Mouse (Mus musculus) layer of hippocampus, adult 11-12 months (tissue): ENCODE results near the gene Ppfia4.

Source experiments
- DNase-seq: peaks from one replicate; pipeline ENCODE4 v3.0.0; 2022; ENCODE audit warnings: low spot score

The Ppfia4 gene

DNA sequence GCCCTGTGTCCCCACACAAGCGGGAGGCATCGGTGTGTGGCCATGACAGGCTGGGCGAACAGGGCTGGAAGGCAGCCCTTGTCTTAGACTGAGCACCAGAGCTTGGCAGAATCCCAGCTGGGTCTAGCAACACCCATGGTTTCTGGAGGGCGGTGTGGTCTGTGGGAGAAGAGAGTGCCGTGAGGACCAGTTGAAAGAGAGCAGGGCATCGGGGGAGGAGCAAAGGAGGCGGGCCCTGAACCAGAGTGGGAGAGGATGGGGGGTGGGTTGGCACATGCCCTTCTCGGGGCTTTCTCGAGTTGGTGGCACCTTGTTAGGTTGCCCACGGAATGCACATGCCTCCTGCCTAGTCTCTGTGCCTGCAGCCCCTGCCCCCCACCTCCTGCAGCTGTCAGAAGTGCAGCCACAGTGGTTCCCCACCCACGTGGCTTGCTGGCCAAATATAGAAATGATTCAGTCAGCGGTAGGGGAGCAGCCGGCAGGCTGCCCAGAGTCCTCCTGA lies at the start of gene Ppfia4:
Gene Ppfia4 (minus strand): TSS at position 159 of the 502 bp plus-strand sequence.
- peak; percentile 65 for DNase-seq

DNA sequence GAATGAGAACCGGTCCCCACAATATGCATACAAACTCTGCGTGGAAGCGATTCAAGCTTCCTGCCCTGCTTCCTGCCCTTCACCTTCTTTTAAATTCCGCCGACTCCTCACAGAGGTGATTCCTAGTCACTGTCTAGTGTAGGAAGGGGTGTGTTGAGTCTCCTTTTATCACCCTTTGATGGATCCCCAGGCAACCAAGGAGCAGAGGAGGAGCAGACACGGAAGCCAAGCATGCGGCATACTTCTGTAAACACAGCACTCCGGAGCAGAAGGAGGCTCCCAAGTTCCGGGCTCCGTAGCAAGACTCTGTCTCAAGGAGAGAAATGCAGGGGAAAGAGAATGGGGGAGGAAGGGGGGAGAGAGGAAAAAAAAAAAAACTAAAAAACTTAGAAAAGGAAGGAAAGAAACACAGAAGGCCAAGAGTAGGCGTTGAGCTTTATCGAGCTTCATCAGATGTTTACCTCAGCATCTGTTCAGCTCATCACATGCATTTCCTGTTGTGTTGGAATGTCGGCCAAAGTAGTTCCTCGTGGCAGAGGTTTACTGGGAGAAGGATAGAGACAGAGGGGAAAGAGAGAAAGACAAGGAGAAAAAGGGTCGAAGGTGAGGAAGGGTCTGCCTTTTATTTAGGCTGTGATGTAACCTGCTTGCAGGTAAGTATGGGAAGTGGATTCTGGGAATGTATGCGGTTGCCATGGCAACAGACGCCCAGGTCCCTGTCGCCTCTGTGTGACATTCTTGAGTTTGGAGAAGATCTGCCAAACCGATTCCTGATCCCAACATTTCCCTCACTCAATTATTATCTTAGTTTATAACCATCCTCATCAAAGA lies 49.3 kb upstream of the Ppfia4 start:
- no peak for DNase-seq

- DNase-seq, result no peak
Measured at GRCm38 (mm10) chr1:134381051-134381450, 48.3 kb upstream of the Ppfia4 start.

DNA sequence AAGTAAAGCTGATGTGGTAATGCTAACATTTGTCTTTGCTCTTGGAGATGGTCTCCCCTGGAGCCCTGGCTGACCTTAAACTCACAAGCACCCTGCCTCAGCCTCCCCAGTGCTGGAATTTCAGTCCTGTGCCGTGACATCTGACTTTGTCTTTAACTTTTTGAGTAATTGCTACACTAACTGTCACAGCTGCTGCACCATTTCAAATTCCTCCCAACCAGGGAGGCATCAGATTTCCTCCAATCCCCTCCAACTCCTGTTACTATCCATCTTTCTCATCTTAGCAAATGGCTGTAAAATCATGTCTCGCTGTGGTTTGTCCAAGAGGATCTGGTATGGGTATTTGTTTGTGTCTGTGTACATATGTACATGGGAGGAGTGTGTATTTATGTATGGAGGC lies 41.4 kb upstream of the Ppfia4 start:
- DNase-seq, result no peak

DNA sequence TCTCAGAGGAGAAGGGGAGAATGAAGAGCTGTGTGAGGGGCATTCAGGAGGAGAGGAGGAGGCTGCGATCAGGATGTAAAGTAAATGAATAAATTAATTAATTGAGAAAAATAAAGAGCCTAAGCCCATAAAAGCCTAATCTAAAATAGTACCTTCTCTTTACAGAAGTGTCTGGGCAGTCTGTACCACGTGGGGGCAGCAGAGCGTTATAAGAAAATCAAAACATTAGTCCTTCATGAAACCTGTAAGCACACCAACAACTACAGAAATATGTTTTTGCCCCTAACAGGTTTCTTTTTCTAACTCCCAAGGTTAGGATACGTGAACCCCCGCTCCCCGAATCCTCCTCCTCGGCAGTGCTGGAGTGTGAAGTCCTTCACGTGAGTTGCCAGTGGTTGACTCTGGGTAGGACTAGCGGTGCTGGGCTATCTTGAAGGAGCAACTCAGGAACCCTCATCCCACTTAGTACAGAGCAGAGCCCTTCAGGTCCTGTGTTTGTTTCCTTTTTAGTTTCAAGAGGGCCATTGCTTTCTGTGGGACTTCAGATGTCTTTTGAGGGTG lies 36.1 kb upstream of the Ppfia4 start:
- peak; percentile 77 for DNase-seq

DNA sequence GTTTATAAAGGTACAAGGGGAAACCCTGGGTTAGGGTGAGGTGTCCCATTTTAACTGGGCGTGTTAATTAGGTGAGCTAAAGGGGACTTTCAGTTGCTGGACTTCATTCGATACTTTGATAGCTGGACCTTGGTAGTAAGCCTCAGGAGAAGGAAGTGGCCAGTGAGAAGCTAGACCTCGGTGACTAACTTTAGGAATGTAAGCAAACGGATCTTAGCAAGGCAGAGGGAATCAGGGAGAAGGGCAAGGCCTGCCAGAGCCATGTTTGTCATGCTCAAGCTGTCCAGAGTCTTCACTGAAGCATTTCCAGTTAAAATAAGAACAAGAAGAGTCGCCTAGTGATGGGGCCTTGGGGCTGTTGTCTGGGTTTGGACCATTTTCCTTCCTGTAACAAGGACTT lies 32.8 kb upstream of the Ppfia4 start:
- no peak for DNase-seq

DNA sequence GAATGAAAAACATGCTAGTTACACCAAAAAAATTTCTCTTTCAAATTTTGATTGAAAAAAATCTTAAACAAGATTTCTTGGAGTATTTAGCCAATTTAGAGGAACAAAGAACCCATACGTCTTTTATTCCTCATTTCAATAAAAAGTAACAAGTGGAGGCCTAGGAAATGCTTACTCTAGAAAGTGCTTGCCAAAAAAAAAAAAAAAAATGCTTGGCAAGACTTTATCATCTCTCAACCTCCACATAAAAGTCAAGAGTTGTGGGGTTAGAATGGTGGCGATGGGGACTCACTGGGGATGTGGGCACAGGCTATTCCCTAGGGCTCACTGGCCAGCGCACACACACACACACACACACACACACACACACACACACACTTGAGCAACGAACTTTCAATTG lies 30.5 kb upstream of the Ppfia4 start:
- no peak for DNase-seq

- peak; percentile 95 for DNase-seq
Measured at GRCm38 (mm10) chr1:134361857-134362212, 29.1 kb upstream of the Ppfia4 start, which contains the start of gene Tmem183a. Gene Tmem183a, minus strand, starts transcription at chr1:134361979.

GRCm38 (mm10) chr1:134361195-134361856 lies 28.6 kb upstream of the Ppfia4 start:
- no peak for DNase-seq

DNA sequence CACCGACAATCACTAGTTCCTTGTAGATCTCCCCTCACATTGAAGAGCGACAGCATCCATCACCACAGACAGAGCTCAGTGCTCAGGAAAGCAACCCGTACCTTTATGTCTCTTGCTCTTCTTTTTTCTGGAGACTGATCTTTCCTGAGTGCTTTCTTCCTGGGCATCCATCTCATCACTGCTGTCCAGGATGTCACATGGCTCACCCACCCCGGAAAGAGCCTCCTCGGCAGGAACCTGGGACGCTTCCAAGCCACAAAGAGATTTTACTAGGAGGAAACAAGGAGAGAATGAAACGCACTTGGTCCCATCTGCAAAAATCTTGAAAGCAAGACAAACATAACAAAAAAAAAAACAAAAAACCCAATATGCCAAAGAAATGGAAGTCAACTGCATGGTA lies 27.9 kb upstream of the Ppfia4 start:
- no peak for DNase-seq

DNA sequence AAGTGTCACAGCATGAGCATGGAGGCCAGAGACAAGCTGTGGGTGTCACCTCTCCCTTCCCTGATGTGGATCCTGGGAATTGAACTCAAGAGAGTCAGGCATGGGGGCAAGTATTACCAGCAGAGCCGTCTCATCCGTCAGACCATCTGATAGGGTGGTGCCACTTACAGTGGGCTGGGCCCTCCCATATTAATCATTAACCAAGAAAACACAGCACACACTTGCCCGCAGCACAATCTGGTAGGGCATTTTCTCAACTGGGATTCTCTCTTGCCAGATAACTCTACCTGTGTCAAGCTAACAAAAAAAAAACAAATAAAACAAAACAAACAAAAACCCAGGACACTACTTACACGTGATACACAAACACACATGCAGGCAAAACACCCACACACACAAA lies 24.7 kb upstream of the Ppfia4 start:
- DNase-seq, result no peak

GRCm38 (mm10) chr1:134353326-134353725 lies 20.6 kb upstream of the Ppfia4 start:
- no peak for DNase-seq

DNA sequence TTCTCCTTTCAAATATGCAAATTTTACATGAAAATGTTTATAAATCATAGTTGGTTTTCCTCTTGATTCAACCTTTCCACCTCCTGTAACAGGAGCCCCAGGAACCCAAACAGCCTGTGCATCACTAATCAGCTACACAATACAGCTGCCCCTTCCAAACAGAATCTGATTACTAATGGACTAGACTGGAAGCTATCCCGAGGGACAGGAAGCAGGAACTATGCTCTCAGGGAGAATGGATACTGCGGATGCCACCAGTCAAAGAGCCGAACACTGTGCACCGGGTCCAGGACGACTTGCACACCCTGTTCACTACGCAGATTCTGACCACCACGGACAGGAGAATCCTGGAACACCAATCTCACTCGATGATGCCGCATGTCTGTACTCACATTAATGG lies 15.1 kb upstream of the Ppfia4 start:
- DNase-seq, result no peak

DNA sequence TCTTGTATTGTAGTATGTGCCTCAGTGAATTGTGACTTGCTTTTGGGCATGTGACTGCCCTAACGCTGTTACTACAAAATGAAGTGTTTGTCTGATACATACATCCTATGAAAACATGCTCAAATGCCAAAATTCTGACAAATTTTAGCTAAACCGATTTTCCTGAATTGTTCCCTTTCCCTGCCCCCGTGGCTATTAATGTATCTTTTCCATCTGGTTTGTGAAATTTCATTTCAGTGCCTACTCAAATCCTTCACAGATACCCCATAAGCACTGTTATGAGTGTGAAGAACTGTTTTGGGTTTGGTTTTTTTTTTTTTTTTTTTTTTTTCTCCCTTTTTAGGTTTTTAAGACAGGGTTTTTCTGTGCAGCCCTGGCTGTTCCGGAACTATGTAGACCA lies 12.3 kb upstream of the Ppfia4 start:
- no peak for DNase-seq

DNA sequence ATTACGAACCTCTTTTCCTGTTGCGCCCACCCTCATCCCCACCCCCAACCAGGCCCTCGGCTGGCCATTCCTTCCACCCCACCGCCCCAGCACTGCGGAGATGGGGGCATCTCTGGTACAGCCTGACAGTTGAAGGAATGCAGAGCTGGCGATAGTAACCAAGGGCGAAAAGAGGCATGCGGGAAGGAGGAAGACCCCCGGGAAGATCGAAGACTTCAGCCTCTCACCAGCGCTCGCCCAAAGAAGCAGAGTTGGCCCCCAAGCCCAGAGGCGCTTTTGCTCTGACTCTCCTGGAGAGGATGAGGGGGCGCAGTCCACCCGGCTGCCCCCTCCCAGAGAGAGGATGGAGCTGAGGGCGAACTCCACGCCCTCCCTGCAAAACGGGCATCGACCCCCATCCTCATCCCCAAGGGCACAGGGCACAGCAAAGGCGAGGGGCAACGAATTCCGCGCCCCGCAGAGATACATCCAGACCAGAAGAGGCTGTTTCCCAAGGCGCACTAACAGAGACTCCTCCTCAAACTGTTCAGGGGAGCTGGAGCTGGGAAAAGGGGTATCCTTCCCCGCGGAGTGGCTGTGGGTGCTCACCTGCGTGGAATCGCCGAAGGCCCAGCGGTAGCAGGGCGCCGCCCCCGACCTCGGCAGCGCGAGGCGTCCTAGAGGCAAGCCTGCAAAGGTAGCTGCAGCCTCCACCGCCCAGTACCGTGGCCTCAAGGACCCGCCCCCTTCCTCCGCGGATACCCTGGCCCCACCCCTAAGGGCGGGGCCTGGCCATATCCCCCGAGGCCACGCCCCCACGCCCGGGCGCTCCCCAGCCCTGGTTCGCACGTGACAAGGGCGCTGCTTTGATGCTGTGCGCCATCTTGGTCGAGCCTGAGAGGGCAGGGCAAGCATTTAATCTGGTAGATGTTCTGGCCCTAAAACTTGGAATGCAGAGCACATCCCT lies 11.6 kb upstream of the Ppfia4 start:
- peak; percentile 86 for DNase-seq

GRCm38 (mm10) chr1:134343567-134343966 lies 10.8 kb upstream of the Ppfia4 start:
- DNase-seq, result no peak

- DNase-seq, result no peak
Measured at GRCm38 (mm10) chr1:134342781-134343310, 10.1 kb upstream of the Ppfia4 start.

DNA sequence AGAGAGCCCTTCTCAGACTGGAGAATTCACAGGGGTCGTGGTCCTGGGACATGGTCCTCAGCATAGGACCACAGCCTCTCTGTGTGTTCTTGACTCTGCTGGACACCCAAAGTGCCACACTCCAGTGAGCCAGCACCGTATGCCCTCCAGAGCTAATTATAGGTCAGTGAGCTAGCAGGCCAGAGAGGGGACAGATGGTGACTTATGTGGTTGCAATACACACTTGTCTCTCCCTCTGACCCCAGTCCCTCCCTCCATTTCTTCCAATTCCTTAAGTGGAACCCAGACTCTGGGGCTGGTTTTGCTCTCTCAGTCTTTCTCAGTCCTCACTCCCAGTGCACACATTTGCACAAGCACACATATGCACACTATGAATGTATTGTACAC lies 9.5 kb upstream of the Ppfia4 start:
- no peak for DNase-seq

DNA sequence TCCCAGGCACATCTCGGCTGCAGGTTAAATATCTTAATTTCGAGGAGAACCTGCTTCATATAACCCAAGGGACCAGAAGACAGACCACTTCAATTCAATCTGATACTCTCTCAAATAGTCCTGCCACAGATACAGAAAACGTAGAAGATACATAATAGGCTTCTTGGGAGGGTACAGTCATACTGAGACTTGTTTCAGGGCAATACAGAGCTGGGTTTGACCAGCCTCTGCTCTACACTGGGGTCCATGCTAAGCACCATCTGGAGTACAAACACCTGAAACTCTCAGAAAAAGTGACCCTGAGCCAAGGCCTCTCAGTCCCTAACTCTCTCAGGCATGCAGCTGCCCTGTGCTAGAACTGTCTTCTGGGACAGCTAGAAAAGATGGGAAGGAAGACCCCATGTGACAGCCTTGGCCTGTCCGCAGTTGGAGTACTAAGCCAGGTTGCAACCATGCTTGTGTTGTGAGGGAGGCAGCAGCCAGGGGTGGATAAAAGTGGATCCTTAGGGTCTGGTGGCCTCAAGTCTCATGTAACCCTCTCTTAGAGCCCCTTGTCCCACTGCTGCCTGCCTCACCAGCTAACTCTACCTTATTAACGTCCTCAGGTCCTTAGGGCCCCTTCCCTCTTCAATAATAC lies 9.0 kb upstream of the Ppfia4 start:
- no peak for DNase-seq

- DNase-seq, result no peak
Measured at GRCm38 (mm10) chr1:134339757-134340619, 7.3 kb upstream of the Ppfia4 start.
